Mouse (Mus musculus): ENCODE measurements around the gene Parp3. TPM values are rescaled to one million over a fixed set of nuclear protein-coding genes. Genes with fewer than 3 reads are reported as not detected.

Gene Parp3
- total RNA-seq, 2 experiments from 2014 or later, result 3.0 to 3.7 TPM

DNA sequence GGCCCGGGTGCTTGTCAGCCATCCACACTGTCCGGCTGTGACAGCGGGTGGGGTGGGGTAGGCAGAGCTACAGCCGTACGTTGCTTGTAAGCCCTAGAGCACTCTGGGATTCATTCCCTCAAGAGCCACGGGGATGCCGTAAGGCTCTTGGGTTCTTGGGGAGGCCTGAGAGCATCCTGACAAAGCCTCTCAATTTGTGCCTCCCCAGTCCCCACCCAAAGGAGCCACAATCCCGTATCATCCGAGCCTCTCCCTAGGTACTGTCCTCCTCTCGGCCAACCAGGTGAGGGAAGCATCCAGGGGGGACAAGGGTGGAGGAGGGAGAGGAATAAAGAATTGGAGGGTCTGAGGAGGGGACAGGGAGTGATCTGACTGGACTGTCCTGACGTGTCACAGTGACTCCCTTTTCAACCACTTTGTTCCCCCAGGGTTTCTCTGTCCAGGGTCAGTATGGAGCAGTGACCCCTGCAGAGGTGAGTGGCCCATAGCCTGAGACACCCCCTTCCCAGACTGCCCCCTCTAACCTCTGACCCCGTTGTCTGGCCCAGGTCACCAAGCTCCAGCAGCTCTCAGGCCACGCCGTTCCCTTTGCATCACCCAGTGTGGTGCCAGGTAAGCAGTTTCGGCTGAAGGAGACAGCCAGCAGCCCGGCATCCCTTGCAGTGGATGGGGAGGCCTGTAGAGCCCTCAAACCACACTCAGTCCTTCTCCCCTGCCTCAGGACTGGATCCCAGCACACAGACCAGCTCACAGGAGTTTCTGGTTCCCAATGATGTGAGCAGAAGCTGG, 14.9 kb downstream of the Parp3 start:
- H3K4me3 ChIP-seq, result no peak overlapping the region; the same call in 1 of the 2 replicates

DNA sequence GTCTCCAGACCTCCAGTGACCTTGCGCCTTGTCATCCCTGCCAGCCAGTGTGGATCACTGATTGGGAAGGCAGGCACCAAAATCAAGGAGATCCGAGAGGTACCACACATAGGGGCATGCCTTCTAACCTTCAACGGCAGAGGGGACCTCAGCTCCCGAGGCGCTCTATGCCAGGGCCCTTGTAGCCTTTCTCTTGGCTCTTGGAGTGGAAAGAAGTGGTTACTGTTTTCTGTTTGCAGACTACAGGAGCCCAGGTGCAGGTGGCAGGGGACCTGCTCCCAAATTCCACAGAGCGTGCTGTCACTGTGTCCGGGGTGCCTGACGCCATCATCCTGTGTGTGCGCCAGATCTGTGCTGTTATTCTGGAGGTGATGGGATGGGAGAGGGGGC, 15.7 kb downstream of the Parp3 start:
- no peak for DNase-seq (ENCODE audit: low spot score in 2 of 2)
- H3K27ac ChIP-seq, result peak overlapping the region; percentile 72
- H3K4me3 ChIP-seq, result no peak overlapping the region; the same call in 1 of the 2 replicates
- TF ChIP-seq CTCF (conservative IDR thresholded peaks at IDR 0.05), result no peak

More for the DNA sequence above, 14.9 kb downstream of the Parp3 start:
- peak overlapping the region; percentile 69; the same call in 1 of the 2 replicates for H3K27ac ChIP-seq
- no peak for DNase-seq (ENCODE audit: low spot score in 2 of 2)
- TF ChIP-seq CTCF (conservative IDR thresholded peaks at IDR 0.05), result no peak

DNA sequence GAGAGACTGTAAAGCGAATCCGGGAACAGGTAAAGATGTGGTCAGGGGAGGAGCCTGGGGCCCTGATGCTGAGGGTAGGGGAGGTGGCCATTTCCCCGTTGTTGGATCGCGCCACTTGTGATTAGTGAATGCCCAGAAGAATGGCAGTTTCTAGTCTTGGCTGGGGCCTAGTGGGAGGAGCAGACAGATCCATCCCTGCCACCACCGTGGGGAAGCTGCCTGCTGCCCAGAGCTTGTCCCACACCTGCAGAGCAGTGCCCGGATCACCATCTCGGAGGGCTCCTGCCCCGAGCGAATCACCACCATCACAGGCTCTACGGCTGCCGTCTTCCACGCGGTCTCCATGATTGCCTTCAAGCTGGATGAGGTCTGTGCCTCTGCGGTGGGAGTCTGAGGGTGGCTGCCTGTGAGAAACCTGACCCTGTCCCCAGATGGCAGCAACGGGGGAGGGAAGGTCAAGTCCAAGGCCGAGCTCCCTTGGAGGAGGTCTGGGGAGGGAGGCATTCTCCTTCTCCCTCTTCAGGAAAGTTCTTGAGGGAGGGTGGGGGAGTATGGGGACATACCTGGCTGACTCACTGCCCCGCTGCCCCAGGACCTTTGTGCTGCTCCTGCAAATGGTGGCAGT, 16.2 kb downstream of the Parp3 start:
- DNase-seq (ENCODE audit: low spot score in 2 of 2), result no peak
- Histone ChIP-seq H3K4me3 (peak overlapping the region; percentile 13; the same call in 1 of the 2 replicates), H3K27ac (peak overlapping the region; percentile 72)
- no peak for TF ChIP-seq CTCF (conservative IDR thresholded peaks at IDR 0.05)

DNA sequence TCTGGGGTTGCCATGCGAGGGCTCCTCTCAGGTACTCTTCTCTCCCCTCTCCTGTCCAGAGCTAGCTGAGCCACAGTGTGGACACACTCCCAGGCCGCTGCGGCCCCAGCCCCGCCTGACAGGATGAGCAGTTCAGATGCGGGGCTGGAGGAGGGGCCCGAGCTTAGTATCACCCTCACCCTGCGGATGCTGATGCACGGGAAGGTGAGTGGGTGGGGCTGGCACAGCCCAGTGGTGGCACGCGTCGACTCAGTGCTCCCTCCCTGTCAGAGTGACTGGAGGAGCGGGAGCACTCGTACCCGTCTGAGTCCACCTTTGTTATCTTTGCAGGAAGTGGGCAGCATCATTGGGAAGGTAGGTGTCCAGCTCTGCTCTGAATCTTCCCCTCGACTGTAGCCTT, 16.8 kb downstream of the Parp3 start:
- TF ChIP-seq CTCF (conservative IDR thresholded peaks at IDR 0.05), result no peak
- H3K27ac ChIP-seq, result peak overlapping the region; percentile 72
- DNase-seq (ENCODE audit: low spot score in 2 of 2), result no peak
- no peak overlapping the region for H3K4me3 ChIP-seq

DNA sequence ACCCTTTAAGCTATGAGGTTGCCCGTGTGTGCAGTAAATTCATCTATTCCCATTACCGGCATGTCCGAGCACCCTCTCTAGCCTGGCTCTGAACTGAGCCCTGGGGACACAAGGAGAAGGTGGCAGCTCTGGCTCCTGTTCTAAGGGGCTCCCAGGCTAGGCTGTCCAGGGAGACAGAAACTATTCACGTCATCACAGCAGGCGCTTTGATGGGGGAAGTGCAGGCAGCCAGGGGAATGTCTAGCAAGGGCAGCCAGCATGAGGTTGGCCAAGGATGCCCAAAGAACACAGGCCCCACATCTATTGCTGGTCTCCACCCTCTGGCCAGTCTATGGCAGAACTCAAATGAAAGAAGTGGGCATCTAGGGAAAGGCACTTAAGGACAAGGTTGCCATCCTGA, 18.8 kb downstream of the Parp3 start:
- H3K4me3 ChIP-seq, result no peak overlapping the region
- TF ChIP-seq CTCF (conservative IDR thresholded peaks at IDR 0.05), result no peak
- peak overlapping the region; percentile 93; the same call in 1 of the 2 replicates for H3K27ac ChIP-seq
- no peak for DNase-seq (ENCODE audit: low spot score in 2 of 2)

DNA sequence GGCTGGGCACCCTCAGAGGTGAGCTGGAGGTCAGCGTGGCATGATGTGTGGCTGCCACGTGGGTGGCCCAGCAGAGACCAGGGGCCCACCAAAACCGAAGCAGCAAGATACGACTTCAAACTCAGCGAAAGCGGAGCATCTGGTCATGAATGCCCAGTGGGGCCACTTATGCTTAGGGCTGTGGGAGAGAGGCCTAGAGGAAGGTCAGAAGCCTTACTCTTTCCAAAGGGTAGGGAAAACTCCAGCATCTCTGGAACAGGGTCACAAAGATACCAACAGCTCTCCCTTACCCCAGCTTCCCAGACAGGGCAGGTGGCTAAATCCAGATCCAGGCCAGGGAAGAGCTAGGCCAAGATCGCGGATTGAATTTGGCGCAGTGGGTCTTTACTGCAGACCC, 19.6 kb downstream of the Parp3 start:
- H3K4me3 ChIP-seq, result no peak overlapping the region

DNA sequence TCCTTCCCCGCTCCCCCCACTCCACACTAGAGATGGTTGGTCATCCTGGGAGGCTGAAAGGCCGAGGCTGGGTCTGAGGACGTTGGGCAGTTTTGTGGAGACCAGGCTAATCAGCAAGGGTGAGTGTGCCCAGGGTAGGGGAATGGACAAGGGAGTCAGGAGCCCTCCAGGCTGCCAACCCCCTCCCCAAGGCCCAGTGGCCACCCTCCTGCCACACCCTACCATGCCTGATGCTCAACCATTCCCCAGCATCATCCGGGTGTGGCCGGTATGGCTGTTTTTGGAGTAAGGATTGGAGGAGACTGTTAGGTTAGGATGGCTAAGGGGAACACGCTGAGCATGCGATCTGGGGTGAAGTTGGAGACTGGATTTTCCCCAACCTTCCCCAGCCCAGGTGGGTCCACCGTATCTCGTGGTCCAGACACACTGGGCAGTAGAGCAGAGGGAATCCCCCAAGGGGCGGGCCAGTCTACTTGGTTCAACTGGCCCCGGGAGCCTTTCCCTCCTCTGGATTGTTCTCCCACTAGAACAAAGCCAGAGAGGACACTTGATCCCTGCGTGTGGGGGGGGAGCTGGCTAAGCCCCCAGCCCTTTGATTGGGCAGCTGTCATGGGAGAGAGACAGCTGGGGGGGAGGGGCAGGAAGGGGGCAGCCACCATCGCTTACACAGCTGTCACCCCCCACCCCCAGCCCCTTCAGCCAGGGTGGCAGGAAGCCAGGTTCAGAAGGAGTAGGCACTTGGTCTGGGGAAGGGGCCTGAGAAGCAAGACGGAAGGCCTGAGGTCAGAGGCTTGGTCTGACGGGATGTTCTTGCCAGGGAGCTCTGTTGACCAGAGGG, 20.2 kb downstream of the Parp3 start:
- DNase-seq (ENCODE audit: low spot score in 2 of 2), result no peak
- no peak for TF ChIP-seq CTCF (conservative IDR thresholded peaks at IDR 0.05)
- Histone ChIP-seq H3K4me3 (peak overlapping the region; percentile 72), H3K27ac (peak overlapping the region; percentile 93; the same call in 1 of the 2 replicates)

More for the DNA sequence above, 19.6 kb downstream of the Parp3 start:
- no peak for TF ChIP-seq CTCF (conservative IDR thresholded peaks at IDR 0.05)
- H3K27ac ChIP-seq, result peak overlapping the region; percentile 93; the same call in 1 of the 2 replicates
- no peak for DNase-seq (ENCODE audit: low spot score in 2 of 2)

DNA sequence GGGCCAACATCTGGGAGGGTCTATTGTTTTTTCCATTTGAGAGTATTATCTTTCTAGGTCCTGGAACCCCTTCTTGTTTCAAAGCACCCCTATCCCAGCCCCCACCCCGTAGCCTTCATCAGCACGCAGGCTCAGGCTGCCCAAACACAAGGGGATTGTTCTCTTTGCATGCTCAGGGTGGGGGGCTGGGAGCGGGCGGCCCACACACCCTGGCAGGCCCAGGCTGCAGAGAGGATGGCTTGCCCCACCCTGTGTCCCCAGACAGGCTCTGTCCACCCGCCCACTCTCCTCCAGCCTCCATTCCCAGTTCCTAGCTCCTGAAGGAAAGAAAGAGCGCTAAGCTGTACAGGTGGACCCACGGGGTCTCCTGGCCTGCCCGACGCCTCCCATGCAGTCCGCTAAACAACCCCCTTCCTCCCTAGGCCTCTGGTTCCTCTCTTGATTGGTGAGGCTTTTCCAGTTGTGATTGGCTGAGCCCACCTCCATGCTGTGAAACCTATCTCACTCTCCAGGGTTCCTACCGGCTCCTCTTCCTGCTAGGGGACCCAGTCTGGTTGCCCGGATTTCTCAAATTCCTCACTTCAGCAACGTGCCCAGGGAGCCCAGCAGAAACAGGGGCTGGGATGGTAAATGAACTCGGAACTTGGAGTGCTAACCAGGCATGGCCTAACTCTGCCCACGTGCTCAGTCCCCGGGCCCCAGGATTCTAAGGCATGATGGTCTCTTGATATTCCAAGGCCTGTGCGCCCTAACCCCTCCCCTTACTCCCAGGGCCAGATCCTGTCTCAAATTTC, 21.7 kb downstream of the Parp3 start:
- H3K4me3 ChIP-seq, result peak overlapping the region; percentile 72
- DNase-seq (ENCODE audit: low spot score in 2 of 2), result no peak
- peak overlapping the region; percentile 93 for H3K27ac ChIP-seq
- TF ChIP-seq CTCF (conservative IDR thresholded peaks at IDR 0.05), result no peak

DNA sequence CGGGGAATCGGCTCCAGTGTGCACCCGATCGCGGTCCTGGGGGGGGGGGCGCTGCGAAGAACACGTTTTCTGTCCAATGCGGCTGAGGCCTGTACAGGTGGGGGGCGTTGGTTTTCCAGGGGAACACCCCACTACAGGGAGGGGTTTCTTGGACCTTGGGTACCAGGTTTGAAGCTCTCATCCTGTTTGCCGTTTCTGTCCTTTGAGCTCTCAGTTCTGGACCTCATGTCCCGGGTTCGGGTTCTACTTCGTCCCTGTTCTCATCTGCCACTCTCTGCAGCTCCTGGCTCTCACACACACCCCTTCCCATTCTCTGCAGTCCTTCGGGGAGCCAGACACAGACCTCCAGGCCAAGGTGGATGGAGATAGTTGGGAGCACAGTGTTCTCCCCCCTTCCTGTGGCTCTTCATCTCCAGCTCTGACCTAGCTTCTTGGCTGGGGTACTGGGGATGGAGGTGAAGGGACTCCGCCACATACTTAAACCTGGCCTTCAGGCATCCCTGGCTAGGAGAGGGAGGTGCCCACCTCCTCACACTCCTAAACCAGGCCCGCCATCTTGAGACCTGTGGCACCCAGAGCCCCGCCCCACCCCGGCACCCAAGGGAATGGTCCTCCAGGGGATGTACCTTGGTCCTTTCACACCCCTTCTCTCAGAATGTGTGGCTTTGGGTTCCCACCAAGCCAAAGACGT, 22.5 kb downstream of the Parp3 start:
- TF ChIP-seq CTCF (conservative IDR thresholded peaks at IDR 0.05), result no peak
- no peak for DNase-seq (ENCODE audit: low spot score in 2 of 2)
- Histone ChIP-seq H3K4me3 (peak overlapping the region; percentile 72), H3K27ac (peak overlapping the region; percentile 93)

DNA sequence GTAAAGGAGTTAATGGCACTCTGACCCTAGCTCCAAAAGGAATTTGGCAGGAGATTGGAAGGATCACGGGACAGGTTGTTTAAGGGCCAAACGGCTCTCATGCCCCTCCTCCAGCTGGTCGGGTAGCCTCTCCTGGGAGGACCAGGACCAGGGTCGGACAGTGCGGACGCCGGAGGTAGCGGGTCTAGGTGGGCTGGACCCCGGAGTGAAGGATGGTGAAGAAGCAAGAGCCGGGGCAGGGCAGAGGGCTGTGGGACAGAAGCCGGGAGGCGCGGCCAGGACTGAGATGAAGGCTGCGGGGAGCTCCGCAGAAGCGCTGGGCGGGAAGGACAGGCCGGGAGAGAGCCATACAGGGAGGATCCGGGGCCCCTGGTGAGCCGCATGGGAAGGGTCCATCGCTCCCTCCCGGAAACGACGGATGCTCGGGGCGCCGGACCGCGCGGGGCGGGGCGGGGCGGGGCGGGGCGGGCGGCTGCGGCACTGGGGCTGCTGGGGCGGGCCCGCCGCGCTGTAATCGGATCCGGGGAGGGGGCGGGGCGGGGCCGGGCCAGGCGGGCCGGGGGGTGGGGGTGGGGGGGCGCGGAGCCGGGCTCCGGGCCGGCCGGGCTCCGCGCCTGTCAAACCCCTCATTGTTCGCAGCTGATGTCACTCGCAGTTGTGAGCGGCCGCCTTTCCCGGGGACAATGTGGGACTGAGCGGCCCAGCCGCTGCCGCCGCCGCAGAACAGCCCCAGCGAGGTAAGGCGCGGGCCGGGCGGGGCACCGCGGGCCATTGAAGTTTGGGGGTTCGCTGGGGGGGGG, 23.3 kb downstream of the Parp3 start, which contains the start of gene Pcbp4:
Pcbp4 (plus strand) TSS at position 21 of the 800 bp plus-strand sequence.
- DNase-seq (ENCODE audit: low spot score in 2 of 2), result peak in 1 of 2 experiments; percentile 58
- no peak for TF ChIP-seq CTCF (conservative IDR thresholded peaks at IDR 0.05)
- peak within 1 kb of the TSS; percentile 72 for H3K4me3 ChIP-seq
- peak within 1 kb of the TSS; percentile 97 for H3K27ac ChIP-seq

DNA sequence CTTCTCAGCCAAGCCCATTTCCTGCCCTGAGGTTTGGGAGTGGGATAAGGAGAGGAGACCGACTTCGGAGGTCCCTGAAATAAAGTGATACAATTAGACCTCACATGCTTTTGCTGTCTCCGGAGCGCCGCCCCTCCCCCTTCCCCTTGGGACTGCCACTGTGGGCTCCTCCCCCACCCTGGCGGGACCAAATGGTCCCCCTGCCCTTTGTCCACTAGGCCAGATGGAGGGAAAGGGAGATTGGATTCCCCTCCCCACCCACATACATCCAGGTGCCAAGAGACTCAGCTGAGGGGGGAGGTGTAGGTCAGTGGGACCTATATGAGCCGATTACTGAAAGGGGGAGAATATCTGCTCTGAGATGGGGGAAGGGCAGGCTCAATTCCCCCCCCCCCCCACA, 23.9 kb downstream of the Parp3 start:
- TF ChIP-seq CTCF (conservative IDR thresholded peaks at IDR 0.05), result no peak
- DNase-seq (ENCODE audit: low spot score in 2 of 2), result no peak
- Histone ChIP-seq H3K27ac (peak overlapping the region; percentile 97), H3K4me3 (peak overlapping the region; percentile 71)
